Mouse (Mus musculus) megakaryocyte, embryonic 14.5 days (primary cell): ENCODE results near the gene B4gat1. TPM values are rescaled to one million over a fixed set of nuclear protein-coding genes. Genes with fewer than 3 reads are reported as not detected.

Source experiments
- H3K27me3 ChIP-seq: replicated peaks from 2 replicates; pipeline ENCODE3; 2012; ENCODE audit warnings: inconsistent platforms
- H3K36me3 ChIP-seq: replicated peaks from 2 replicates; pipeline ENCODE3; 2012; ENCODE audit warnings: low read length, inconsistent platforms, mixed read lengths
- H3K4me1 ChIP-seq: 2 replicates; pipeline ENCODE4 v1.6.1; 2012; ENCODE audit warnings: inconsistent platforms
- H3K4me3 ChIP-seq: replicated peaks from 2 replicates; pipeline ENCODE3; 2012; ENCODE audit warnings: moderate library complexity, mild to moderate bottlenecking, inconsistent platforms
- H3K9me3 ChIP-seq: 2 replicates; pipeline ENCODE4 v1.6.1; 2012; ENCODE audit warnings: inconsistent platforms
- FLI1 ChIP-seq: IDR thresholded peaks from 2 replicates; pipeline ENCODE4 v1.6.1; 2012; ENCODE audit warnings: low read length, inconsistent platforms, mixed read lengths
- GATA1 ChIP-seq: IDR thresholded peaks from 3 replicates; pipeline ENCODE4 v1.6.1; 2012; ENCODE audit warnings: mixed read lengths, low read length, inconsistent platforms, borderline replicate concordance
- polyA plus RNA-seq: library from polyadenylated mRNA; stranded (reverse); fragments of >175 nt; gene quantifications from 2 replicates; pipeline ENCODE4 v1.2.3, GENCODE M21; 2012; ENCODE audit warnings: low replicate concordance; ENCODE audit not compliant: insufficient read depth

The B4gat1 gene
- polyA plus RNA-seq, 1 experiment: 2.0 TPM

DNA sequence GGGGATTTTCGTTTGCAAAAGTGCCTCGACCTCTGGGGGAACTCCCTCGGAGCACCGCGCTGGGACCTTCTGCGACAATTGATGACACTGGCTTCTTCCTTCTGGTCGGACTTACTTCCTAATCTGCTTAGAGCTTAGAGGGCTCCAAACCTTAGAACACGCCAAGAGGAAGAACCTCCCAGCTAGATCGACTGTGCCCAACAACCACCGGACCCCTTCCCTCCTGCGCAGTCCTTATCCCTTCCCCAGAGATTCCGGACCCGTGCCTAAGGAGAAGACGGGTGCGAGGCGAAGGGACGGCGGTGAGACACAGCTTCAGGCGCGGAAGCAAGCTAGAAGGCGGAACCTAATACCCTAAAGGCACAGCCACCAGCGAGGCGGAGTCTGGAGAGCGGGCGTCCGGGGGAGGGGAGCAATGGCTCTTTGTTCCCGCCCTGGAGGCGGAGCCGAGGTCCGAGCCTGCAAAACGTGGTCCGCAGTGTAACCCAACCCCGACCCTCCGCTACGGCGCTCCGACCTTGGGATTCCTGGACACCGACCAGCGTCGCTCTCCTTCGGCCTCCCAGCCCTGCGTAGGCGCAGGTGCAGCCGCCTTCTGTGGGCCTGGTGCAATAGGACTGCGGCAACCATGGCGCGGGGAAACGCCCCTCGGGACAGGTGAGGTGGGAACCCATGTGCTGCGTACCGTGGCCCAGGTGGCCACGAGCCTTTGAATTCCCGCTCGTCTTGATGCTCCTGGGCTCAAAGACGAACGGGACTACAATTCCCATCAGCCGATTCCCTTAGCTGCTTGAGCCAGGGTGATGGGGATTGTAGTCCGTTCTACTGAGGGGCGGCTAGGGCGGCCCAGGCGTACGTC lies 14.8 kb upstream of the B4gat1 start, which contains the start of gene Slc29a2:
TSS of gene Slc29a2 (plus strand) at position 240 of the 859 bp plus-strand sequence.
- H3K4me1 ChIP-seq: peaks cover 27% of the 10 kb centered on the region
- H3K4me3 ChIP-seq: peak within 1 kb of the TSS; percentile 97
- TF ChIP-seq FLI1: no peak
- no peak for TF ChIP-seq GATA1
- H3K9me3 ChIP-seq: no peaks in the 10 kb centered on the region
- peaks cover 23% of the 10 kb centered on the region for H3K36me3 ChIP-seq
- peaks cover 6% of the 10 kb centered on the region for H3K27me3 ChIP-seq

- Histone ChIP-seq H3K9me3 (no peaks in the 10 kb centered on the region), H3K4me3 (no peak overlapping the region), H3K4me1 (peaks cover 30% of the 10 kb centered on the region), H3K27me3 (peaks cover 5% of the 10 kb centered on the region), H3K36me3 (peaks cover 36% of the 10 kb centered on the region)
- TF ChIP-seq FLI1 (no peak), GATA1 (no peak)
Observed at GRCm38 (mm10) chr19:5026111-5026510, 12.5 kb upstream of the B4gat1 start.

DNA sequence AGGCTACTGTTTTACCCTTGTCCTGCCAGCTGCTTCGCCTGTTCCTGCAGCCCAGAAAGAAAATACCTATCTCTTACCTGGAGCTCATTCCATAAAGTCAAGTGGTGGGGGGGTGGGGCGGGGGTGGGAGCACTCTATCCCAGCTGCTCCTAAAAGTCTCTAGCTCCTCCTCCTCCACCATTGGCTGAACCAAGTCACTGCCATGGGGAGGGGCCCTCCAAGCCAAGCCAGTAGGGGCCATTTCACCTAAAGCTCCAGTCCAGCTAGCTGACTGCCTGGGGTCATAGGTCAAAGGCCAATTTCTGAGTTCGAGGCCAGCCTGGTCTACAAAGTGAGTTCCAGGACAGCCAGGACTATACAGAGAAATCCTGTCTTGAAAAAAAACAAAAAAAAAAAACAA lies 5.9 kb upstream of the B4gat1 start:
- no peak overlapping the region for H3K4me3 ChIP-seq
- TF ChIP-seq GATA1 (no peak), FLI1 (no peak)
- H3K36me3 ChIP-seq: peaks cover 26% of the 10 kb centered on the region
- peaks cover 10% of the 10 kb centered on the region for H3K4me1 ChIP-seq
- no peaks in the 10 kb centered on the region for H3K9me3 ChIP-seq
- peaks cover 10% of the 10 kb centered on the region for H3K27me3 ChIP-seq

DNA sequence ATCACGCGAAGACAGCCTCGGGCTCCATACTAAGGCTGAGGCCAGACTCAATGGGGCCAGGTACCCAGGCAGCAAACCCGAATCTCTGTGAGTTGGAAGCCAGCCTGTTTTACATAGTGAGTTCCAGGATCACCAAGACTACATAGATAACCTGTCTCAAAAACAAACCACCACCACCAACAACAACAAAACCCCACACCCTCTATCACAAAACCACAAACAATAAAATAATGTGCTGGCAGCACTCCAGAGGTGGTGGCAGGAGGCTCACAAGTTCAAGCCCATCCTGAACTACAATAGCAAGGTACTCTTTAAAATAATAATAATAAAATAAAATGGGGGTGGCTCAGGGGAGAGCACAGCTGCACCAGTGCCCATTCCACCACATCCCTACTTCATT lies 2.0 kb upstream of the B4gat1 start:
- Histone ChIP-seq H3K36me3 (peaks cover under 1% of the 10 kb centered on the region), H3K27me3 (peaks cover 19% of the 10 kb centered on the region), H3K4me3 (no peak overlapping the region), H3K4me1 (peaks cover 35% of the 10 kb centered on the region), H3K9me3 (no peaks in the 10 kb centered on the region)
- TF ChIP-seq FLI1 (no peak), GATA1 (no peak)

DNA sequence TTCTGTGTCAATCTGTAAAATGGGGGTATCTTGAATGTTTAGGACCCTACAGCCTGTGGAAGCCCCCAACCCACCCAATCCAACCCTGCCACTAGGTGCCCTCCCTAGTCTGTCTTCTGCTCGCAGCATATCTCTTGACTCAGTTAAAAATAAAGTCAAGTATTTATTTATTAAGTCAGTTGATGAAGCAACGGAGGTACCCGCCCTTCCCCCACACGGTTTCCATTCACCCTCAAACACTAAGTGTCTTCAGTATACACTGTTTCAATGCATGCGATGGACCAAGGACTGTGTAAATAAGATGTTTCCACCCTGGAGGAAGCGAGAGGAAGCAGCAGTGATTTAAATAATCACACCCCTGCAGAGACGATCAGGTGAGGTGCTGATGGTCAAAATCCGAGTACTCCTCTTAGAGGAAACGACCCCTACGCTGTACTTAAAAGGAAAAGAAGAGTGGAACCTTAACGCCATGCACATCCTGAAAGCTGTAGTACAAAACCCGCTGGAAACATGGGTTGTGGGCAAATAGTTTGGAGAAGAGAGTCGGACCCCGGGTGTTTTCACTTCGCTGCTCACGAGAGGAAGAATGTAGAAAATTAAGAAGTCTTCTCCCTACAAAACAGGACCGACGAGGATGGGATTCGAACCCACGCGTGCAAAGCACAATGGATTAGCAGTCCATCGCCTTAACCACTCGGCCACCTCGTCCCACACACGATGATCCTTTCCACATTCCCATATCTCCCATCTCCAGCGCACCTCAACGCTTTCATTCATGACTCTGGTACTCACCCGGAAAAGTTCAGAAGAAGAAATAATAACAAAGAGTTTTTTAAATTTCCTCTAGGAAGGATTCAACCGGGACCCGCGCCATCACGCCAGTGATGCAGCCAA lies 701 bp upstream of the B4gat1 start:
- peaks cover 48% of the 10 kb centered on the region for H3K4me1 ChIP-seq

DNA sequence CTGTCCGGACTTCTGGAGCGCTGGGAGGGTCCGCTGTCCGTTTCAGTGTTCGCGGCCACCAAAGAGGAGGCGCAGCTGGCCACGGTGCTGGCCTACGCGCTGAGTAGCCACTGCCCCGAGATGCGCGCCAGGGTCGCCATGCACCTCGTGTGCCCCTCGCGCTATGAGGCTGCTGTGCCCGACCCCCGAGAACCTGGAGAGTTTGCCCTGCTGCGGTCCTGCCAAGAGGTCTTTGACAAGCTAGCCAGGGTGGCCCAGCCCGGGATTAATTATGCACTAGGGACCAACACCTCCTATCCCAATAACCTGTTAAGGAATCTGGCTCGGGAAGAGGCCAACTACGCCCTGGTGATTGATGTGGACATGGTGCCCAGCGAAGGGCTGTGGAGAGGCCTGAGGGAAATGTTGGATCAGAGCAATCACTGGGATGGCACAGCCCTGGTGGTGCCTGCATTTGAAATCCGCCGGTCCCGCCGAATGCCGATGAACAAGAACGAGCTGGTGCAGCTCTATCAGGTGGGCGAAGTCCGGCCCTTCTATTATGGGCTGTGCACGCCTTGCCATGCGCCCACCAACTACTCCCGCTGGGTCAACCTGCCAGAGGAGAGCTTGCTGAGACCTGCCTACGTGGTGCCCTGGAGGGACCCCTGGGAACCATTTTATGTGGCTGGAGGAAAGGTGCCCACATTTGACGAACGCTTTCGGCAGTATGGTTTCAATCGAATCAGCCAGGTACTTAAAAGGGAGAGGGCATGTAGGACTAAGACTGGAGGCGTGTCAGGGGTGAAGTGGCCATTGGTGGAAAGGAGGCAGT lies 882 bp downstream of the B4gat1 start:
- TF ChIP-seq FLI1 (no peak), GATA1 (no peak)
- H3K4me3 ChIP-seq: peak overlapping the region; percentile 98
- peaks cover 14% of the 10 kb centered on the region for H3K36me3 ChIP-seq
- H3K4me1 ChIP-seq: peaks cover 49% of the 10 kb centered on the region
- H3K27me3 ChIP-seq: peaks cover 19% of the 10 kb centered on the region
- H3K9me3 ChIP-seq: no peaks in the 10 kb centered on the region

More for the DNA sequence above, 701 bp upstream of the B4gat1 start:
- Histone ChIP-seq H3K27me3 (peaks cover 19% of the 10 kb centered on the region), H3K4me3 (peak overlapping the region; percentile 98), H3K36me3 (peaks cover 2% of the 10 kb centered on the region), H3K9me3 (no peaks in the 10 kb centered on the region)
- TF ChIP-seq FLI1: no peak
- no peak for TF ChIP-seq GATA1

GRCm38 (mm10) chr19:5040862-5041523 lies 2.4 kb downstream of the B4gat1 start, which contains the start of gene Brms1:
Gene Brms1 (plus strand): TSS chr19:5041354.
- Histone ChIP-seq H3K9me3 (no peaks in the 10 kb centered on the region), H3K4me1 (peaks cover 55% of the 10 kb centered on the region), H3K27me3 (peaks cover 15% of the 10 kb centered on the region), H3K36me3 (peaks cover 26% of the 10 kb centered on the region), H3K4me3 (peak within 1 kb of the TSS; percentile 97)
- TF ChIP-seq FLI1: no peak
- no peak for TF ChIP-seq GATA1

- Histone ChIP-seq H3K4me1 (peaks cover 55% of the 10 kb centered on the region), H3K36me3 (peaks cover 32% of the 10 kb centered on the region), H3K4me3 (peak overlapping the region; percentile 97), H3K9me3 (no peaks in the 10 kb centered on the region), H3K27me3 (peaks cover 15% of the 10 kb centered on the region)
- TF ChIP-seq GATA1 (no peak), FLI1 (no peak)
Observed at GRCm38 (mm10) chr19:5041588-5041987, 3.0 kb downstream of the B4gat1 start.
